Mouse (Mus musculus) cerebellum, postnatal 4 days (tissue): ENCODE data around the gene Mvp.

Experiments used
- DNase-seq, 2 experiments: peaks; one replicate each; pipeline ENCODE4 v3.0.0; 2022; ENCODE audit warnings: low spot score in 2 of 2, mixed read lengths in 1 of 2

Gene Mvp

DNA sequence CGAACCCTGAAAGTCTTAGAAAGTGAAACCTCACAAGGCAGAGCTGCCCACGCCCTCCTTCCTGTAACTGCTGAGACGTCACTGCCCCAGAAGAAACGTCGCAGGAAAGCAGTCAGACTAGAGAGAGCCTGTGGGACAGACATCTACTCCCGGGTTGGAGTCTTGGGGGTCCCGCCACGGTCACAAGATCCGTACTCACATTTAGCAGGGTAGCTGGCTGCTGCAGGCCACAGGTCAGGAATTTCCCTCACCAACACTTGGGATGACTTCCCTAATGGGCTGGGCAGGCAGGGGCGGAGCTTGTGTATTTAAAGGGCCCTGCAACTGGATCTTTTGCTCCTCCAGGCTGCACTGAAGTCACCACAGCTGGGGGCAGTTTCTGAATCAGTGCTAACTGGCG, at the start of gene Mvp:
TSS of gene Mvp (minus strand) at position 302 of the 400 bp plus-strand sequence.
- no peak for DNase-seq

DNA sequence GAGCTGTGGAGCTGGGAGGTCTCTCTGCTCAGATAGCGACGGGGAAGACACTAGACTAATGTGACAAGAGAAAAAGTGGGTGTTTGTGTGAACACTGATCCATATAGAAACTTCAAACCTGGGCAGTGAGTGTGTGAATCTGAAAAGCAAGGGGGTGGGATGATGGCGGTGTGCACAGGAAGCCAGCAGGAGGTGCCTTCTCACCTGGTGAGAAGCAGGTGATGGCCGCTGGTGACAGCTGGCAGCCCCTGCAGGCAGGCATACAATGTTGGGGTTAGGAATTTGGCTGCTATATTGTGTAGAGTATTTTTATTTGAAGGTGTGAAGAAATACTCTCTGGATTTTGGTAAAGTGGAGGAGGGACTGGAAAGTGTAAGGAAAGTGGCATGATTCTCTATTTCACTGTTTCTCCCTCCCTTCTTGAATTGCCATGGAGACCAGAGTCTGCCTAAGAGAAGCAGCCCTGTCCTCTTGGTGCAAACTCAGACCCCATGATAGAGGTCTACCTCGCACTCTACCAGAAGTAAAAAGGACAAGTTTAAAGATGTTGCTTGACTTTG, 40.7 kb upstream of the Mvp start:
- no peak for DNase-seq

DNA sequence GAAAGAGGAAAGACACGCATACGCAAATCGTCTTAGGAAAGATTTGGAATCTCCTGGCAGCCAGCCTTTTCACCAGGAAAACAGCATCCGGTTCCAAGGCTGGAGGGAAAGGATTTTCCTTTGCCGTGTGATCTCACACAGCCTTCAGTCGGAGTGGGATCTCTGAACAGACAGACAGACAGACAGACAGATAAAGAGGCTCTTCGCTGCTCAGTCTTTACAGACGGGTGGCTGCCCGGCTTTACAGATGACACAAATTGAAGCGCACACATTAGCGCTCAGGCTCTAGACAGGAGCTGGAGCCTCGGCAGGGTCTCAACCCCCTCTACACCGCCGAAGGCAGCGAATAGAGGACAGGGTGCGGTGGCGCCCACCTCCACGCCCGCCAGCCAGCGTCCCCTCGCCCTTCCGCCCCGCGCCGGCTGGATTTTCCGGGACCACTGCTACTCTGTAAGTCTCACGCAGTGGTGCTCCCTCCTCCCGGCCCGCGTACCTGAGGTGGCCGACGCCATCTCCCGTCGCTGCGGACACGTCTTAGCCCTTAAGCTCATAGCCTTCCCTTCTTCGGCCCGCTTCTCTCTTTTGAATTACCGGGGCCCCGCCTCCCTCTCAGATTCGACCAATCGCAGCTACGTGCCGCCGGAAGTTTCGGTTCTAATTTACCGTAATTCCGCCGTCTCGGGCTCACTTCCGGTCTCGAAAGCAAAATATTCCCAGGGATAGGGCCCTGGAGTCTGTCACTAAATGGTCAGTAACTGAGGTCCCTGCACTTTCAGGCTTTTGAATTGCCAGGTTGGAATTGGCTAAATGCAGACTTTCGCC, 27.6 kb upstream of the Mvp start, which contains the start of gene Kif22:
TSS of gene Kif22 (minus strand) at position 621 of the 822 bp plus-strand sequence.
- peak; percentile 81 to 92 for DNase-seq

DNA sequence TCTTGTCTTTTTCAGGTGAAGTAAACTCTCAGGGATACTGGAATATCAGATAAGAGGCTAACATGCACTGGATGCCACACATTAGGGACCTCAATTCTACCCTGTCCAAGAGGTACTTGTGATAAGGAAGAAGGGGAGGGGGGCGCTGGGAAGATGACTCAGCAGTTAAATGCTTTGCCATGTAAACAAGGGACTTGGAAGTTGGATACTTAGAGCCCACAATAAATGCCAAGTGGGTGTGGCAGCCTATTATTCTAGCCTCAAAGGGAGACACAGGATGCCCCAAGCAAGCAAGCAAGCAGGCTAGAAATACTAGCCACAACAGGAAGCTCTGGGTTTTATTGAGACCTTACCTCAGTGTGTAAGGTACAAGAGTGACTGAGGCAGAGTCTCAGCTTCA, 16.8 kb upstream of the Mvp start:
- DNase-seq, result no peak

DNA sequence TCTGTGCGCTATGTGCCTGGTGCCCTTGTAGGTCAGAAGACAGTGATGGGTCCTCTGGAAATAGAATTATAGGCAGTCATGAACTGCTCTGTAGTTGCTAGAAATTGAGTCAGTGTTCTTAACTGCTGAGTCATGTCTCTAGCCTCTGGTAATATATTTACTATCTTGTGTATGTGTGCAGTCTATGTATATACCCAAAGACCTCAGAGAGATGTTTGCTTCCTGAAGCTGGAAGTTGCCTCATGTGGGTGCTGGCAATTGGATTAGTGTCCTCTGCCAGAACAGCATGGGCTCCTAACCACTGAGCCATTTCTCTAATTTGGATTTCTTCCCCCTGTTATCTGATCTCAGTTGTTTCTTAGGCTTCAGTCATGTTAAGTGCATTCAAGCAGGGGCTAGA, 15.8 kb upstream of the Mvp start:
- no peak for DNase-seq

DNA sequence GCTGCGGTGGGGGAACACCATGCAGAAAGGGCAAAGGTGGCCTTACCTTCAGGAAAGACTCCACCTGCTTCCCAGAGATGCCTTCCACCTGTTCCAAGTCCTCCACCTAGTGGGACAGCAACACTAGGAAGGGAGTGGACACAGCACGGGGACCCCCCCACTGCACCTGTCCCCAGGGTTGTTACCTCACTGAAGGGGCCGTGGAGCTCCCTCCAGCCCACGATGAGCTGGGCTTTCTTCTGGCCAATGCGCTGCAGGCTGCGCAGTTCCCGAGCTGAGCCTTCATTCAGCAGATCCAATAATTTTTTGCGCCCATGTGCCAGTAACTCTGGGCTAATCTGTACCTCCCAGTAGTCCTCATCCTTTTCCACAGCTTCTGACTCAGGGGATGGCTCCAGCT, 13.5 kb upstream of the Mvp start:
- no peak for DNase-seq

DNA sequence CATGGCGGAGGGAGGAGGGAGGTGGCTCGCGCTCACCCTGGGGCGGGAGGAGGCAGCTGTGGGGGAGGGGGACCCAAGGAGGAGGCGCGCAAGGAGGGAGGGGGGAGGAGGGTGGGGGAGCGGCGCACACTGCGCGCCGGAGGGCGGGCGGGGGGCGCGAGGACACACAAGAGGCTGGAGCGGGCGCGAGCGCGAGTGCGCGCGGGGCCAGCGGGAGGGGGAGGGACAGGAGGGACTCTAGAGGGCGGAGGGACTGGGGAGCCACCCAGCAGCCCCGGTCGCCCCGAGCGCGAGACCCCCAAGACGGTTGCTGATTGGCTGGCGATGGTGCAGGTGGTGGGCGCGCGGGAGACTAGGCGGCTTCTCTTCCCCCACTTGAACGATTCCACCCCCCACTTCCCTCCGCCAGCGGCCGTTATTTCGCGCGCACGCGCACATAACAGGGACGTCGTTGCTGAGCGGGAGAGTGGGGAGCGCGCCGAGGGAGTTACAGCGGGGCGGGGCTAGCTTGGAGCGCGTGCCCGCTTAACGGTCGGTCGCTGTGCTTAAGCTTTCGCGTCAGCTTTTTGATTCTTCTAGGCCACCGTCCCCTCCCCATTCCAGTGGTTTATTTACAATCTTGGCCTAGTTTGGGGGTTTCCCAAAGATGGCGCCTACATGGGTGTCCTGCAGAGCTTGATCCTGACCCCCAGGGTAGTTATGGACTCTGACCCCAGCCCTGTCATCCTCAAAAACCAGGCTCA, 12.7 kb upstream of the Mvp start, which contains the start of gene Maz:
TSS of gene Maz (minus strand) at position 54 of the 743 bp plus-strand sequence.
- peak; percentile 98 to 99 for DNase-seq

DNA sequence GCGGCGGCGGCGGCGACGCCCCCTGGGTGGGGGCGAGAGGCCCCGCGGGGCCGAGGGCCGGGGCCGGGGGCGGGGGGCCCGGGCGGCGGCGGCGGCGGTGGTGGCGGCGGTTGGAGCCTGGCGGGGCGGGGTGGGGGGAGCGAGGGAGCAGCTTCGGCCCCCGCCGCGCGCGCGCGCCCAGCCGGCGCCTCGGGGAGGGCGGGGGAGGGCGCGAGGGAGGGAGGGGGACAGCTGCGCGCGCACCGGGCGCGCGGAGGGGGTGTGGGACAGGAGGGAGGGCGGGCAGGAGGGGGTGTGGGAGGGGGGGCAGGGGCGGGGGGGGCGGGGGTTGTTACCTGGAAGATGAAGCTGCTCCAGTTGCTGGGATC, 12.2 kb upstream of the Mvp start:
- peak in 1 of 2 experiments; percentile 85 for DNase-seq

DNA sequence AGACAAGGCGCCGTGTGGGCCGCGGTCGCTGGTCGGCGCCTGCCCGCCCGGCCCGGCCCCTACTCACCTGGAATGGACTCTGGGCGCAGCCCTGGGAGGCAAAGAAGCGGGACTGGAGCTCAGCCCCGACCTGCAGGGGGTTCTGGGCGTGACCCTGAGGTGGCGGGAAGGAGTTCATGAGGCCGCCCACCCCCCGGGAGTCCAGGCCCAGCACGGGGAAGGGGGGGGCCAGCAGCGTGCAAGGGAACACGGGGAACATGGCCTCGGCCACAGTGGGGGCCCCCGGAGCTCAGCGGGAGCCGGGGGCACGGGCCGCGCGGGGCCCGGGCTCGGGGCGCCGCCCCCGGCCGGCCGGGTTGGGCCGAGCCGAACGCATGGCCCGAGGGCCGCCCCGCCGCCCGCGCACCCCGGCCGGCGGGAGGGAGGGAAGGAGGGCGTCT, 11.8 kb upstream of the Mvp start:
- DNase-seq, result peak; percentile 45 to 73

DNA sequence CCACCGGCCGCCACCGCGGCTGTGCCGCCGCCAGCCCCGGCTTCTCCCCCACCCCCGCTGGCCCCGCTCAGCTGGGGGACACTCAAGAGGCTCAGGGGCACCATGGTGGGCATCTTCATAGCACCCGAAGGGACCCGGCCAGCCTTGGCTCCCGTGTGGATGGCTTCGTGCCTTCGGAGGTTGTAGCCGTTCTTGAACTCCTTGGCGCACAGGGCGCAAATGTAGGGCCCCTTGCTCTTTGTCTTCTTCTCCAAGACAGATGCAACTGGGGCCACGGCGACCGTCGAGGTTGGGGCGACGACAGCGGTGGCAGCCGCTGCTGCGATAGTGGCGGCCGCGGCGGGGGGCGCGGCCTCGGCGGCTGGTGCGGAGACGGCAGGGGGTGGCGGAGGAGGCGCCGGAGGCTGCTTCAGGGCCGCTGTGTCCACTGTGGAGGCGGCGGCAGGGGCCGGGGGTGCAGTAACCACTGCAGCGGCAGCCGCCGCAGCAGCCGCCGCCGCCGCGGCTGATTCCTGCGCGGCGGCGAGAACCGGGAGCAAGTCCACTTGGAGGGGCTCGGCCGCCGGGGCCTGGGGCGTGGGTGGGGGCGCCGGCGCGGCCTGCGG, 11.2 kb upstream of the Mvp start:
- peak in 1 of 2 experiments; percentile 56 for DNase-seq

DNA sequence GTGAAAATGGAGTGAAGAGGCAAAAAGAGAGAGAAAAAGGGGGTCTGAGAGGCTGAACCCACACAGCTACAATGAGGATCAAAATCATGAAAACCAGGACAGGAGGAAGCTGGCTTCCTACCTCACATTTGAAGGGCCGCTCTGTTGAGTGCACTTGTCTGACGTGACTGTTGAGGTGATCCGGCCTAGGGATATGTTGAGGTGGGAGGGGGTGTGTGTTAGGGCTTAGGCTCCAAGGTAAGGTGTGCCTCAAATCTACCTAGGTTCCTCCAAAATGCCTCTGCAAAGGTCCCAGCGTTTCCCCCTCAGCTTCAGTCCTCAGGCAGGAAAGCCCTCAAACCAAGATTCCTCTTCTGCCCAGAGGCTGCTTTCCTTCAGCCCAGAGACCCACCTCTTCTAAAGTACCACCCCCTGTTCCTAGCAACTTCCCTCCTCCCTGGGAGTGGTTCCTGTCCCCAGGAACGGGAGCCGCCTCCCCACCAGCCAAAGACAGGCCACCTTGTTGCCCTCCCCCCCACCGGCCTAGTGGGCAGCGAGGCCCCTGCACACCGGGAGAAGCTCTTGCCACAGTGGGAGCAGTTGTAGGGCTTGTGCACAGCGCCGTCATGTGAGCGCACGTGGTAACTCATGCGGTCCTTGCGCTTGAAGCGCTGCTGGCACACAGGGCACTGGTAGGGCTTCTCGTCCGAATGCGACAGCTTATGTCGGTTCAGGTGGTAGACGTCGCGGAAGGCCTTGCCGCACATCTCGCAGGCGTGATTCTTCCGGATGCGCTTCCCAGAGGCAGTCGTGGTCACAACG, 10.5 kb upstream of the Mvp start:
- peak; percentile 53 to 78 for DNase-seq

DNA sequence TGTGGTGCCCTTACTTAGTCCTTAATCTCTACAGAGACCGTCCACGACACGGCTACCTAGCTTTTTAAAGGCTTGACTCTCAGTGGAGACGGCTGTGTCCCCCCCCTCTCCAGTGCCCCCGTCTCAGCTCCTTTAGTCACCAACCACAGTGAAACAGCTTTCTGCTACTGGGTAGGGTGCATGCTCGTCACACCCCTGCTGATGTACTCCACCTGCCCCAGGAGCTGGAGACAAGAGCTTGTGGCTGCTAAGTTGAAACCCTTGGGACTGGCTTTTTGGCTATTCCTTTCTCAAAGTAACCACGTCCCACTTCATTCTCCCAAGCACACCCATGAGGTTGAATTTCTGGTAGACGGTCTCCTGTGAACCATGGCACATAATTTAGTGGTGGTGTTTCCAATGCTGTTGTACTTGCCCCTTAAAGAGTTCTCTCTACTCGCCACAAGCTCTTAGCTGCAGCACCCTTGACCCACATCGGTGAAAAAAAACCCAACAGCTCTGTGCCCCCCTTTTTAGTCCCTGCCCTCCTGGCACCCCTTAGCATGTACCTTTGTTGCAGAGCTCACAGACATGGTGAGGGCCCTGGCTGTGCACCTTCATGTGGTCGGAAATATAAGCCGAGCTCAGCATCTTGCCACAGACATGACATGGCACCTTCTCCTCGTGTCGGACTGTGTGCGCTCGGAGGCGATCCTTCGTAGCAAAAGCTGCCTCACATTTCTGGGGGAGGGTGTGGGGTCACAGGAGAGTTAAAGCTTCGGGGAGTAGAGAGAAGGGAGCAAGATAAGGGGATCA, 9.7 kb upstream of the Mvp start:
- DNase-seq, result no peak

DNA sequence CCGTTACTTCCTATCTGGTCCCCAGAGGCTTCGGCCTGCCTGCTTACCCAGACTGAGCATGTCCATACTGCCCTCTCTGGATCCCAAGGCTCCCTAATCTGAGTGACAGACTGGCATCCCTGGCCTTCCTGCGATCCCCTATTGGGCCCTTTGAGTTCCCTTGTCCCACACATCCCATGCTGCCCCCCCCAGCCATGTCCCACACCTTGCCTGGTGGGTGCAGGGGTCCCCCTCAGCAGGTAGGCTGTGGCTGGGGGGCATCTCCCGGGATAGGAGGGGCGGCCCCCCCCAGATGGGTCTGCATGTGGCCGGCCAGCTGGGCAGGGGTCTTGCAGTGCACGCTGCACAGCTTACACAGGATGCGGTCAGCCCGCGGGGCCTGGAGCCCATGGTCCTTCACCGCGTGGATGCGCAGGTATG, 8.9 kb upstream of the Mvp start:
- DNase-seq, result no peak

DNA sequence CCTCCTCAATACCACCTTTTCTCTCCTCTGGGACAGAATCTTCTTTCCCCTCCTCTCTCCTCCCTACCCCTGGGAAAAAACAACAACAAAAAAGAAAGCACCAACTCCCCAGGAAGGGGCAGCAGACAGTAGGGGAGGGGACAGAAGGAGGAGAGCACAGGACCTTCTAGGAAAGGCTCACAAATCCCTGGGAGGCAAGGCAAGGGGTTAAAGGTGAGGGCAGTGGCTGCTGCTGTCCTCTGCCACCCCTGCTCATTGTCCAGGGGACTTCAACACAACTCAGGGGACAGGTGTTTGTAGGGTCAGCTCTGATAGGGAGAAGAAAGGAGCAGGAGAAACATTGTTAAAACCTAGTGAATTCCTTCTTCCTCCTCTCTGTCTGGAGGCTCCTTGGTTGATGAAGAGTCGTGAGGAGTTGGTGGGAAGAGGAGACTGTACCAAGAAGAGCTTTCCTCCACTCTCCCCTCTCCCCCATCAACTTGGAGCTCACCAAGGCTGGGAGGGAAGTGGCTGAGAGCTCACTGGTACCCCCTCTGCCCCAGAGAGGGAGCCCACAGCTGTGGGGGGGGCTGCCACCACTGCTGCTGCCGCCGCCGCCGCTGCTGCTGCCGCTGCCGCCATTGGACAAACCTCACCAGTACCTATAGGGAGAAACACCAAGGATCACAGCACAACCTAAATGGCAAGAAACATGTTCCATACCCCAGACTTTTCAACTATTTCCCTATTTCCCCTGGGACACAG, 8.3 kb upstream of the Mvp start:
- no peak for DNase-seq

DNA sequence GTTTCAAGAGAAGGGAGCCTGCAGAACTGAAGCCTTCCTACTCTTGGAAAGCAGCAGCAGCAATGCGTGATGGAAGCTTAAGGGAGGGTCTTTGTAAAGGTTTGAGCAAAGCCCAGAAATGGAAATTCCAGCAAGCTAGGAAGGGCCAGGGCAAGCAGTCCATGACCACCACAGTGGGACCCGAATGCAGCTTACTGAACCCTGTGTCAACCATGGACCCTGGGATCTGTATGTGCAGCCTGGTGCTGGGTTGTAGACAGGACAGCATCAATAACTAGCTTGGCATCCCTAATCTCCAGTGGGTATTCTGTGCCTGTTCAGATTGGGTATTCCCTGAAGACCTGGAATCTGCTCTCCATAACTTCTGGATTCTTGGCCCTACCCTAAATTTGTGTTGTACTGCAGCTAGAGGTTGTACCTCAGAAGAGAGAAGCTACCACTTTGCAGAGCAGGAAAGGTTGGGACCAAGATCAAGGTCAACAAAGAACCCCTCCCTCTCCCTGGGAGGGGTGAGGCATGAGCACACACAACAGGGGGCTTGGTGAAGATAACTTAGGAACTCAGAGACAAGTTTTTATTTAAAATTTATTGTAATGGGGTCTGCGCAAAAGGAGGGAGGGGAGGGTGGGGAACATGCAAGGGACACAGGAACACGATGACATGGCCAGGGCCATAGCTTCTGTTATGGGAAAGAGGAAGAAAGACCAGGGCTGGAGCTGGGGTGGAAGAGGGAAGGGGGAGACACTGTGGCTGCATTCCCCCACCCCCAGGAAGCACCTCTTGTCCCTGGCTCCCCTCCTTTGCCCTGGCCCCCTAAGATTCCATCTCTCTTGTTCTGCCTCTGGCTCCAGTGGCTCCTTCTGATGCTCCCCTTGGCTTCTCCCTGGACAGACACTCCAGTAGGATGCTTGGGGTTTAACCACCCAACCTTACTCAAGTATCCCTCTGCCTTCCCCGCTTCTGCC, 7.4 kb upstream of the Mvp start:
- no peak for DNase-seq

DNA sequence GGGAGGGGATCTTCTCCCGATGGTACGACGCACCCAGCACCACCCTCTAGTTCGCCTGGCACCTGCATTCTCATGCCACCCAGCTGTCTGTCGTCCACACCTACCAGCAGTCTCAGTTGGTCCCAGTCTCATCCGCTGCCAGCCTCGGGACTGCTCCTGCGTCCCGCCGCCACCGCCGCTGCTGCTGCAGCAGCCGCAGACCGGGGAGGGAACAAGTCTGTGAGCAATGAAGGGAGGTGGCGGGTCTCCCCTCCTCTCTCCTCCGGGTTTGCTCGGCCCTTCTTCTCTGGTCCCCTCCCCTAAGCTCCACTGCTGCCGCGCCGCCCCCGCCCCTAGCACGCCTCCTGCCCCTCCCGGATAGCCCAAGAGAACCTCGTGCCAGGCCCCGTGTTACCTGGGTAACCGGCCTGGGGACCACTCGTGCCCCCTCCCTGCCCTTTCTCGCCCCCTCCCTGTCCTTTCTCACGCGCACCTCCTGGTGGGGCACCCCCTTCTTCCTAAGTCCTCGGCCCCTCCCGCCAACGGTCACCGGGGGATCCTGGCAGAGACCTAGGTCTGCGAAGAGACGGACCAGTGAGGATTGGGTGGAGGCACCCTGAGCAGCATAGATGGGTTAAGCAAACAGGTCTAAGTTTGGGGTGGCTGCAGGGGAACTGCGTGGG, 6.6 kb upstream of the Mvp start, which contains the start of the genes Gm42742 and Prrt2:
TSS of gene Gm42742 (minus strand) at position 197 of the 662 bp plus-strand sequence.
TSS of gene Prrt2 (minus strand) at position 311 of the 662 bp plus-strand sequence.
- DNase-seq, result peak; percentile 38 to 65

DNA sequence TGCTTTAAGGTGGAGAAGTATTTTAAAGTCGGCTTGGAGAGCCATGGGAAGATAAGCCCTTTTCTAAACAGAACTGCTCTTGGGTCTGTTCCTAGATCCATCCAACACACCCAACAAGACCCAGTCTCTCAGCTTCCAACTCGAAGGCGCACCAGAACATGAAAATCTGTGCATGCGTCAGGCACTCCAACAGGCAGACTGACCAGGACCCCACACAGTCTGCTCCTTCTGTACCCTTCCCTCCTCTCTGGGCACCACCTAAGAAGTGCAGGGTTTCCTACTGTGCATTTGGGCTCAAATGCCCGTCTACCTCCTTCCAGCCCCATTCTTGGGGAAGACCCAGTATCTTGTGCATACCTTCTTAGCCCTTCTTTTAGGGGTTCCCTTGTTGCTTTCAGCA, 6.1 kb upstream of the Mvp start:
- no peak for DNase-seq

DNA sequence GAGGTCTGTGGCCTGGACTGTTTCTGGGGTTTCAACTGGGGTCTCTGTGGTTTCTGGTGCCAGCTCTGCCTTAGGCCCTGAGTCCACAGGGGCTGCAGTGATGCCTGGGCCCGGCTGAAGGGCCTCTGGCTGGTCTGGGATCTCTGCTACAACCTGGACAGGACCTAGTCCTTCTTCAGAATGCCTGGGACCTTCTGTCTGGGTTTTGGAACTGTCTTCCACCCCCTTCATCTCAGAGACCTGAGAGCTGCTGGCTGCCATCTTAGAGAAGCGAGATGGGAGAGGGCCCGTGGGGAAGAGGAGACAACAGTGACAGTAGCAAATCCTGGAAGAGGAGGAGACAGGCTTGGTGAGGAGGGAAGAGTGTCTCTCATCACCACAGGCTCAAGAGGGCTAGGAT, 5.6 kb upstream of the Mvp start:
- no peak for DNase-seq
